Mouse (Mus musculus) stomach, adult 2 months (tissue): ENCODE data around the gene Cdnf. TPM values are rescaled to one million over a fixed set of nuclear protein-coding genes. Genes with fewer than 3 reads are reported as not detected.

Experiments
- polyA plus RNA-seq: library from polyadenylated mRNA; depleted of rRNA; stranded (reverse); fragments of >200 nt; gene quantifications from 2 replicates; pipeline ENCODE4 v1.2.3, GENCODE M21; 2012; rRNA removed

Cdnf gene
- polyA plus RNA-seq, result 0.12 and 0.18 TPM in 2 replicates

DNA sequence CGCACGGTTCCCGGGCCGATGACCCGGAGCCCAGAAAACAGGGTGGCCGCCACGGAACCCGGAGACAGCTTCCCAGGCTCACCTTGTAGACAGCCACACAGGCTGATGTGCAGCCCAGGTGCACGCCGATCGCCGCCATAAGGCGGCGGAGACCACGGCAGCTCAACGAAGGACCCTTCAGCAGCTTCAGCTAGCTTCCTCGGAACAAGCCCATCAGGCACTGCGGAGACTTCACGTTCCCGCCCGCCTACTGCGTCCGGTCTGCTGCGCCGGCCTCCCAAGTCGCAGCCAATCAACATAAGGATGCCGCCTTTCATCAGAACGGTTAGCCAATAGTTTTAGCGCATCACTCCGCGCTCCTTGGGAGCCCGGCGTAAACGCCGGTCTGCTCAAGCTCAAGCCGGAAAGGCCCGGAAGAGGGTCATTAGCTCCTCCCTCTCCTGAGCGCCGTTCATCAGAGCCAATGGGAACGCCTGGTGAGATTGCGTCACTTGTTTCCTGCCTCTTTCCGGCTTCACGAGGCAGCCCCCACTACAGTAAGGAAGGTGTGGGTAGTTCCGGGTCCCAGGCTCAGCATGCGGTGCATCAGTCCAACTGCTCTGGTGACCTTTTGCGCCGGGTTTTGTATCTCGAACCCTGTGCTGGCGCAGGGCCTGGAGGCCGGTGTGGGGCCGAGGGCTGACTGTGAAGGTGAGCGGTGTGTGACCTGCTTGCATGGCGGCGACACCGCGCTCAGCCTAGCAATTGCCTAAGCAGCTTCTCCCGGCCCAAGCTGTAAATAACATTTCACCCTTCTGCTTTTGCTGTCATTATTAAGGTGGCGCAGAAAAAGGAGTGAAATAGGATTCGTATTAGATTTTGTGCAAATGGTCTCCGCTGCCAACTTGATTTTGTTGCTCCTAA lies at the start of gene Cdnf, which contains the start of the genes Gm45902 and Hspa14:
Cdnf (plus strand) TSS at position 479 of the 903 bp plus-strand sequence.
Gm45902 (minus strand) TSS at position 239 of the 903 bp plus-strand sequence.
Hspa14 (minus strand) TSS at position 263 of the 903 bp plus-strand sequence.

GRCm38 (mm10) chr2:3474861-3475283 lies 38.0 kb upstream of the Cdnf start, which contains the start of gene Suv39h2:
TSS of gene Suv39h2 (minus strand) at chr2:3475031.

DNA sequence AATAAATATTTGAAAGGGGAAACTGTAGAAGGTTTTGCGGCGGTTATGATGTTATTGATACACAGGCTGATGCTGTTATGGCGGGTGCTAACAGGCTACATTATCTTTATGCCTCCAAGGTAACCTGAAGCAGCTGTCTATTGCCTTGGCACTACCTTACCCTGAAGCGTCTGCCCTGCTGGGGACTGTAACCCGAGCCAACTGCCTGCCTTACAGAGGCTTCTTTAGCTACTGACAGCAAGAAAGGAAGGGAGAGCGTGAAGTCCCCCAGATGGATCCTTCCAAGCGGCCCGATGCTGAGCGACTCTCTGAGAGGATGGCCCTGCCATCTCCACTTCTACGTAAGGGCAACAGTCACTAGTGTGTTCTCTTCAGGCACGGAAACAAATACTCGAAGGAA lies 57.4 kb downstream of the Cdnf start, which contains the start of gene Fam107b:
Fam107b (plus strand) TSS at position 303 of the 400 bp plus-strand sequence.

Other genes with a start within 250 kb of the Cdnf start
- 1.8 and 3.0 TPM in 2 replicates for gene Nmt2, start 228.8 kb upstream of the Cdnf start, polyA plus RNA-seq
- 1.0 and 1.1 TPM in 2 replicates for gene Rpp38, start 180.4 kb upstream of the Cdnf start, polyA plus RNA-seq
- gene Acbd7, start 176.9 kb upstream of the Cdnf start, polyA plus RNA-seq, result not detected in 2 replicates
- not detected in 2 replicates for gene Olah, start 115.8 kb upstream of the Cdnf start, polyA plus RNA-seq
- 0.15 TPM in 1 of 2 replicates, not detected in the other for gene Meig1, start 90.4 kb upstream of the Cdnf start, polyA plus RNA-seq
- 0.65 and 0.77 TPM in 2 replicates for gene Dclre1c, start 88.9 kb upstream of the Cdnf start, polyA plus RNA-seq
- gene Suv39h2, start 38.0 kb upstream of the Cdnf start, polyA plus RNA-seq, result 0.18 and 1.00 TPM in 2 replicates
- gene Gm45902, start 240 bp upstream of the Cdnf start, polyA plus RNA-seq, result 0.49 and 0.57 TPM in 2 replicates
- gene Hspa14, start 216 bp upstream of the Cdnf start, polyA plus RNA-seq, result 3.5 and 4.7 TPM in 2 replicates
- 3.4 and 5.8 TPM in 2 replicates for gene Fam107b, start 57.5 kb downstream of the Cdnf start, polyA plus RNA-seq